Mouse (Mus musculus) myocyte (in vitro differentiated cells): ENCODE data around the gene Muc20. TPM values are rescaled to one million over a fixed set of nuclear protein-coding genes. Genes with fewer than 3 reads are reported as not detected.

Source experiments
- H3K27me3 ChIP-seq: one replicate; pipeline ENCODE4 v1.6.1; 2011; ENCODE audit not compliant: control insufficient read depth, insufficient read depth, insufficient read length
- H3K36me3 ChIP-seq: one replicate; pipeline ENCODE4 v1.6.1; 2011; ENCODE audit not compliant: control insufficient read depth, insufficient read depth
- H3K4me2 ChIP-seq: one replicate; pipeline ENCODE4 v1.6.1; 2011; ENCODE audit warnings: low read depth, control low read depth
- H3K4me3 ChIP-seq: one replicate; pipeline ENCODE4 v1.5.1; 2011; ENCODE audit warnings: mild to moderate bottlenecking, control low read depth, moderate library complexity
- H3K79me2 ChIP-seq: one replicate; pipeline ENCODE4 v1.6.1; 2011; ENCODE audit not compliant: control insufficient read depth, insufficient read depth
- H3ac ChIP-seq: one replicate; pipeline ENCODE4 v1.6.1; 2011; ENCODE audit not compliant: control insufficient read depth, insufficient read length
- CEBPB ChIP-seq: IDR thresholded peaks from 2 replicates; pipeline ENCODE4 v1.6.1; 2011; ENCODE audit warnings: mild to moderate bottlenecking, moderate library complexity; ENCODE audit not compliant: poor library complexity, insufficient read depth, severe bottlenecking
- E2F4 ChIP-seq: IDR thresholded peaks from one replicate; pipeline ENCODE4 v1.6.1; 2011; ENCODE audit warnings: mild to moderate bottlenecking, control low read depth, moderate library complexity; ENCODE audit not compliant: insufficient read depth
- MAX ChIP-seq: IDR thresholded peaks from one replicate; pipeline ENCODE4 v1.6.1; 2011; ENCODE audit warnings: low read depth, mild to moderate bottlenecking, control low read depth
- MYOD1 ChIP-seq, 3 experiments: IDR thresholded peaks; one replicate each; pipeline ENCODE4 v1.6.1; 2011; ENCODE audit warnings: control low read depth in 2 of 3, low read depth in 2 of 3, mild to moderate bottlenecking in 2 of 3, moderate library complexity in 1 of 3; ENCODE audit not compliant: insufficient read length in 2 of 3, control insufficient read depth in 1 of 3
- MYOG ChIP-seq, 3 experiments: IDR thresholded peaks; one replicate each; pipeline ENCODE4 v1.6.1; 2011; ENCODE audit warnings: control low read depth in 2 of 3, low read depth in 2 of 3, mild to moderate bottlenecking in 2 of 3; ENCODE audit not compliant: insufficient read length in 2 of 3, control insufficient read depth in 1 of 3, insufficient read depth in 1 of 3
- POLR2A ChIP-seq: IDR thresholded peaks from one replicate; pipeline ENCODE4 v1.6.1; 2011; ENCODE audit warnings: low read depth, mild to moderate bottlenecking, control low read depth, moderate library complexity; ENCODE audit not compliant: insufficient read length
- POLR2AphosphoS2 ChIP-seq: IDR thresholded peaks from one replicate; pipeline ENCODE4 v1.6.1; 2011; ENCODE audit warnings: low read depth, control low read depth; ENCODE audit not compliant: insufficient read length
- REST ChIP-seq: IDR thresholded peaks from one replicate; pipeline ENCODE4 v1.6.1; 2011; ENCODE audit warnings: mild to moderate bottlenecking, control low read depth, moderate library complexity; ENCODE audit not compliant: insufficient read depth, insufficient read length
- SRF ChIP-seq: IDR thresholded peaks from one replicate; pipeline ENCODE4 v1.6.1; 2011; ENCODE audit warnings: low read depth; ENCODE audit not compliant: control insufficient read depth, insufficient read length
- TCF12 ChIP-seq: IDR thresholded peaks from one replicate; pipeline ENCODE4 v1.6.1; 2011; ENCODE audit warnings: mild to moderate bottlenecking, control low read depth; ENCODE audit not compliant: poor library complexity, insufficient read depth, severe bottlenecking
- TCF3 ChIP-seq: IDR thresholded peaks from one replicate; pipeline ENCODE4 v1.6.1; 2011; ENCODE audit warnings: low read depth, control low read depth; ENCODE audit not compliant: insufficient read length
- USF1 ChIP-seq: IDR thresholded peaks from one replicate; pipeline ENCODE4 v1.6.1; 2011; ENCODE audit warnings: low read depth, mild to moderate bottlenecking, control low read depth, moderate library complexity
- polyA plus RNA-seq: library from polyadenylated mRNA; unstranded; fragments of >200 nt; fragmentation: generic; extraction: Trizol; gene quantifications from one replicate; pipeline ENCODE4 v1.2.1, GENCODE M21; 2012; ENCODE audit warnings: missing spikeins

The Muc20 gene
- polyA plus RNA-seq, 1 experiment = 0.01 TPM

DNA sequence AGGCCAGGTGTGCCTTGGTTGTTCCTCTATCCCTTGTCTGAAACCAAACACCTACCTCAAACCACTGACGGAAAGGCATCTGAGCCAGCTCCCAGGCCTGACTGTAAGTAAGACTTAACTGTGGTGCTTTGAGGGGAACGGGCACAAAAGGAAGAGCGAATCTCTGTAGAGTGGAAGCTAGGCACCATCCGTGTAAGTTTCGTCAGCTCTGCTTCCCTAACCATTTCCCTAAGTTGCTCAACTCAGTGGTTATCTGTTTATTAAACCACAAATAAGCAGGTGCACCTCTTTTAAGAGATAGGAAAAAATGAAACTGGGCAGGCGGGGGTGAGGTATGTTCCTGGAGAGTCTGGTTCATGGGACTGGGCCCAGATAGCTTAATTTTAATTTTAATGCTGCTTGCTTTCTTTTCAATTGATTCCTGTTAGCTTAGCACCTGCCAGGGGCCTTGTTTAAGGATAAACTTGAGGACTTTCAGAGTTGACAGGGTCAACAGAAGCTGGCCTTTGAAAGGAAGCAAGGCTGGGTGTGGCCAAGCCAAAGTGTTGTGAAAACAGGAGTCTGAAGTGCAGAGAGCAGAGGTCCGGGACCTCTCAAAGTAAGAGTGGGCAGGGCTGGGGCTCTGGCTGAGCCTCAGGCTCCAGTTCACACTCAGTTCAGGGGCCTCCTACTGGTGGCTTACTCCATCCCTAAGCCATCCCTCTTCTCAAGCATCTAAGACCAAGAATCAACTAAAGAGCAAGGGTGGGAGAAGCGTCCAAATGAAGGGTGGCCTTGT is 10.4 kb upstream of the Muc20 start:
- no peak for TF ChIP-seq TCF12
- no peak for TF ChIP-seq MYOD1 (IDR thresholded peaks at IDR 0.05; ENCODE audit: control insufficient read depth in 1 of 3, insufficient read length in 2 of 3, low read depth in 2 of 3)
- no peak for TF ChIP-seq POLR2AphosphoS2
- no peak for TF ChIP-seq MYOG (IDR thresholded peaks at IDR 0.05; ENCODE audit: control insufficient read depth in 1 of 3, insufficient read depth in 1 of 3, insufficient read length in 2 of 3, low read depth in 2 of 3)
- no peak for TF ChIP-seq POLR2A
- TF ChIP-seq TCF3 = no peak
- no peak for TF ChIP-seq USF1
- no peak for TF ChIP-seq MAX
- TF ChIP-seq CEBPB = no peak
- TF ChIP-seq REST = no peak
- no peak for TF ChIP-seq SRF
- TF ChIP-seq E2F4 = no peak
- Histone ChIP-seq H3K4me2 (no peak overlapping the region), H3ac (no peak overlapping the region), H3K79me2 (no peaks in the 10 kb centered on the region), H3K36me3 (no peaks in the 10 kb centered on the region), H3K4me3 (no peak overlapping the region), H3K27me3 (no peaks in the 10 kb centered on the region)

DNA sequence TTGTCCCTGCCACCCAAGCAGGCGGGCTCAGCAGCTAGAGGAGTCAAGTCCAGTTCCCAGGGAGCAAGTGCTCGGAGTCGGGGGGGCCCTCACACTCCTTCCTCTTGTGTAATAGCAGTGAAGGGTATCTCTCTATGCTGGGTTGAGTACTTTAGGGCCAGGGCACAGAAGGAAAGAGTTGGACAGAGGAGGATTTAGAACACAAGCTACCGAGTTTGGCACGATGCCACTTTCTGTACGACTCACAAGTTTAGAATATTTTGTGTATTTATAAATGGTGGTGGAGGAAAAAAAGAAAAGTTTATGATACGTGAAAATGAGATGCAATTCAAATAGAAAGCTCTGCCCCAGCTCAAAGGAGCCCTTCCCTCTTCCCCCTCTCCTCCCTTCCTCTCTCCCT is 7.9 kb upstream of the Muc20 start:
- Histone ChIP-seq H3K36me3 (no peaks in the 10 kb centered on the region), H3K4me3 (no peak overlapping the region), H3K27me3 (no peaks in the 10 kb centered on the region), H3ac (no peak overlapping the region), H3K79me2 (no peaks in the 10 kb centered on the region), H3K4me2 (no peak overlapping the region)
- TF ChIP-seq MYOD1 (IDR thresholded peaks at IDR 0.05; ENCODE audit: control insufficient read depth in 1 of 3, insufficient read length in 2 of 3, low read depth in 2 of 3) (no peak), CEBPB (no peak), MYOG (IDR thresholded peaks at IDR 0.05; ENCODE audit: control insufficient read depth in 1 of 3, insufficient read depth in 1 of 3, insufficient read length in 2 of 3, low read depth in 2 of 3) (no peak)

DNA sequence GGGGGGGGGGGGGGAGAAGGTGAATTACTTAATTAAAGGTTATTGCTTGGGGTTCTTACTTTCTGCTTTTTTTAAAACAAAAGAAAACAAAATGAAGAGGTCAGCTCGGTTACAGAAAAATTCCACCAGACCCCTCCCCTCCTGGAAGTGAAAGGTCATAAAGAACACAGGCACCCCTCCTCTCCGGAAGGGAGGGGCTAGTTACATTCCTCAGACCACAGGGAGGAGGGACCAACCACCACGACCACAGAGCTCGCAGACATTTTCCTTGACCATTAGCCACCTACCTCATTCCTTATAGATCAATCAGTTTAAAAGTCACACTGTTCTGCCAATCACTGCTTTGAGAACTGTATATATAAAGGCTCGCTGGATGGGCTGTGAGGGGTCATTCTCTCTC is 6.7 kb upstream of the Muc20 start:
- no peaks in the 10 kb centered on the region for H3K27me3 ChIP-seq
- H3K79me2 ChIP-seq = no peaks in the 10 kb centered on the region
- H3K4me3 ChIP-seq = no peak overlapping the region
- H3K4me2 ChIP-seq = peak overlapping the region; percentile 44
- no peaks in the 10 kb centered on the region for H3K36me3 ChIP-seq
- TF ChIP-seq REST (no peak), MYOD1 (IDR thresholded peaks at IDR 0.05; ENCODE audit: control insufficient read depth in 1 of 3, insufficient read length in 2 of 3, low read depth in 2 of 3) (no peak), CEBPB (no peak), TCF3 (no peak), POLR2A (no peak), E2F4 (no peak), POLR2AphosphoS2 (no peak), MAX (no peak)
- no peak overlapping the region for H3ac ChIP-seq

DNA sequence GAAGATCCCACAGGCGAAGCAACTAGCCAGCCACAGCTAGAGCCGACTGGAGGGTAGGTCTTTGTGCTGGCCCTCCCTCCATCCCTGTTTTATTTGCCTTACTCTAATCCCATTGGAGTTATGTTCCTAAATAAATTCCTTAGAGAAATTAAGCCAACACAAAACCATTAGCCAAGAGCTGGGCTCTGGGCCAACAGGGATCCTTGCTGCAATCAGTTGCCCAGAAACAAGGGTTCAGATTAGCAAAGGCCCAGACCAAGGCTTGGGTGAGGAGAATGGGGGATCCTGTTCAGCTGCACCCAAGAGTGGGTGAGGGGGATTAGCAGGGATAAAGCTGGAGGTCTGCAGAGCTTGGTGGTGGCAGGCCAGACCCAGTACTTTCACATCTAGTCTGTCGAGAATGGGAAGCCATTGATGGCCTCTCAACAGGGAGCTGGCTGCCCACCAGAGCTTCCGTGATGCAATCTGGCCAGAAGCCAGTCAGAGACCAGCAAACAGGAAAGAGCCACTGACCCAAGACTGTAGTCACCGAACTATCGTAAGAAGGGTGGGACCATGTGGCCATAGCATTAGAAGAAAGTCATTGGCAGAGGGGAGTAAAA is 6.1 kb upstream of the Muc20 start:
- H3ac ChIP-seq = no peak overlapping the region
- no peaks in the 10 kb centered on the region for H3K36me3 ChIP-seq
- H3K27me3 ChIP-seq = no peaks in the 10 kb centered on the region
- peak overlapping the region; percentile 44 for H3K4me2 ChIP-seq
- TF ChIP-seq CEBPB (peak; percentile 19; the same call in 1 of the 2 replicates), MAX (no peak)
- H3K4me3 ChIP-seq = no peak overlapping the region
- H3K79me2 ChIP-seq = no peaks in the 10 kb centered on the region

DNA sequence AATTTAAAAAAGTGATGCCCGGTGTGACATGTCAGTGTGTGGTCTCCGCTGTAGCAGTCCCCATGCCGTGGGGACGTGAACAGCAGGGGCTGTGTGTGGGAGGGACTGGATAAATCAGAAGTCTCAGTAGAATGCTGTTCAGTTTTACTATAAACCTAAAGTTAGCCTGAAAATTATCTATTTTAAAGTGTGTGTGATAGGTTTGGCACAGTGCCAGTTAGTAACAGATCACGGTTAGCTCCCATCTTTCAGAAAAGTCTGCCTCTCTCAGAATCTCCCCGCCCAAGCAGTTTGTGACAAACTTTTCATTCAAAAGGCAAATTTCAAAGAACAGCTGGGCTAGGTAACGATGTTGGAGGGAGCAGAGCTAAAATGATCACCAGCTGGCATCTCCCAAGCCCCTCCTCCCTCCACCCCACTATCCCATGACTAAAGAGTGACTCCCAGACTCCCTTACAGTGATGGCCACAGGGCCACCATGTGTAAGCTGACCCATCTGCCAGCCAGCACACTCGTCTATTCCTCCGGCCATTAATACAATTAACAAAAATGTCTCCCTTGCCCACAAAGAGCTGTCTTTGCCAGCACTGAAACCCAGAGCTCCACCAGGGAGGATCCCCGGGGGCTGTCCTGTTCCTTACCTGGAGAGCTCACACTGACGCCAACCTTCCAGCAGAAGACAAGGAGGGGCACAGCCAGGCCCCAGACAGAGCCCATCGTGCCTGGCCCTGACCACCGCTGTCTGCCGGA is 384 bp downstream of the Muc20 start:
- TF ChIP-seq MYOD1 (IDR thresholded peaks at IDR 0.05; ENCODE audit: control insufficient read depth in 1 of 3, insufficient read length in 2 of 3, low read depth in 2 of 3) (peak in 2 of 3 experiments; percentile 1 to 44), MYOG (IDR thresholded peaks at IDR 0.05; ENCODE audit: control insufficient read depth in 1 of 3, insufficient read depth in 1 of 3, insufficient read length in 2 of 3, low read depth in 2 of 3) (no peak), POLR2A (no peak), USF1 (no peak)
- Histone ChIP-seq H3ac (no peak overlapping the region), H3K36me3 (no peaks in the 10 kb centered on the region), H3K79me2 (no peaks in the 10 kb centered on the region), H3K4me2 (peak overlapping the region; percentile 6), H3K27me3 (no peaks in the 10 kb centered on the region), H3K4me3 (no peak overlapping the region)
